Mouse (Mus musculus) regulatory T cell (primary cell): ENCODE data around the gene Cplane1.

Experiments
- in situ Hi-C: fragments of 300-600 bp; cut with MboI, MseI; formaldehyde crosslinking; loops from one replicate; pipeline ENCODE4 v1.15.1; 2025; ENCODE audit warnings: high pct_unique_total_duplicates

Cplane1 gene

GRCm38 (mm10) chr15:8294150-8294549 lies 125.2 kb downstream of the Cplane1 start:
- in situ Hi-C loops = no loop called here

GRCm38 (mm10) chr15:8302944-8303343 lies 134.0 kb downstream of the Cplane1 start:
- in situ Hi-C loops = no loop called here

GRCm38 (mm10) chr15:8305474-8305873 lies 136.6 kb downstream of the Cplane1 start:
- in situ Hi-C loops = no loop called here

GRCm38 (mm10) chr15:8317381-8317780 lies 148.5 kb downstream of the Cplane1 start:
- in situ Hi-C loops = no loop called here

- in situ Hi-C loops = no loop called here
Observed at GRCm38 (mm10) chr15:8319191-8319590, 150.3 kb downstream of the Cplane1 start.
